Mouse (Mus musculus): ENCODE results near the gene Neil3. TPM values are rescaled to one million over a fixed set of nuclear protein-coding genes. Genes with fewer than 3 reads are reported as not detected.

The Neil3 gene
- 26.5 and 27.5 TPM in 2 replicates for polyA plus RNA-seq (2016; fragmentation: Nextera tagmentation; extraction: Ambion mirVana)

DNA sequence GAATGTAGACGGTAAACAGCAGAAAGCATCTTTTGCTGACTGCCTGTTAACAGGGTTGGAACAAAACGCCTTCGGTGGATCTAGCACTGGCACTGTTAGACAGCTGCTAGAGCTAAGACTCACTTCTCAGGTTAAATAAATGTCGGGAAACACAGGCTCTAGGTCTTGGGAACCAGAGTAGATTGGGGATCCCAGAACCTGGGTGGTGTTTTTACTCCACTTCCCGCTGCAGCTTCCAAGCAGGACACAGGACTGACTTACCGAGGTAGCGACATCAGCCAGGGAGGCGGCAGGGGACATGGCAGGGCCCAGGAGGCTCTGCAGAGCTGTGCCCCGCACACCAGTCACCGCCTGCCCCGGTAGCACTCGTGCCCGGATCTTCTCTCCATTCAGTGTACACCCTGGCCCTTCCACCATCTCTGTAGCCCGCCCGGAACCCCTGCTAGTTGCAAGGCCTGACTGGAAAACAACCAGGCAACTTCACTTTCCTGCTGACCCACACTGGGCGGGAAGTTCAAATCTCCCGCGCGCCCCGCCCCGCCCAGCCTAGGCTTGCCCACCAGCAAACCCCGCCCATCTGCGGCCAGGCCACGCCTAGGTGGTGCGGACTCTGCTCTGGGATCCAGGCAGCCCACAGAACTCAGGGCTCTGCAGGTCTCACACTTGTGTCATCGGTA is at the start of gene Neil3:
Gene Neil3, minus strand, starts transcription at position 571 of the 677 bp plus-strand sequence.
- H3K4me3 ChIP-seq (replicated peaks) = peak within 1 kb of the TSS; percentile 62
- 1% methylated on average over 26 of the region's 26 CpGs for WGBS
- ATAC-seq (ENCODE audit: insufficient number of reproducible peaks, insufficient read depth, low FRiP score, low TSS enrichment, low read depth) = peak; percentile 98
- peak within 1 kb of the TSS; percentile 69 for H3K9ac ChIP-seq (replicated peaks)
- no peaks in the 10 kb centered on the region for H3K9me3 ChIP-seq
- H3K36me3 ChIP-seq = no peaks in the 10 kb centered on the region
- H3K27ac ChIP-seq = peak within 1 kb of the TSS; percentile 69
- no peaks in the 10 kb centered on the region for H3K27me3 ChIP-seq
- H3K4me1 ChIP-seq (replicated peaks) = peaks cover 12% of the 10 kb centered on the region
- peak within 1 kb of the TSS; percentile 88 for H3K4me2 ChIP-seq

GRCm38 (mm10) chr8:53680846-53681245 is 42.0 kb upstream of the Neil3 start:
- WGBS = 28% methylated on average over 12 of the region's 12 CpGs
- Histone ChIP-seq H3K4me1 (replicated peaks) (no peaks in the 10 kb centered on the region), H3K27me3 (no peaks in the 10 kb centered on the region), H3K4me3 (replicated peaks) (no peak overlapping the region), H3K4me2 (no peak overlapping the region), H3K36me3 (no peaks in the 10 kb centered on the region), H3K9ac (replicated peaks) (no peak overlapping the region), H3K27ac (no peak overlapping the region), H3K9me3 (0 out of 2 replicates have a peak, but pooled peaks cover 3% of the 10 kb centered on the region)
- ATAC-seq (ENCODE audit: insufficient number of reproducible peaks, insufficient read depth, low FRiP score, low TSS enrichment, low read depth) = peak; percentile 42; the same call in 1 of the 2 replicates

DNA sequence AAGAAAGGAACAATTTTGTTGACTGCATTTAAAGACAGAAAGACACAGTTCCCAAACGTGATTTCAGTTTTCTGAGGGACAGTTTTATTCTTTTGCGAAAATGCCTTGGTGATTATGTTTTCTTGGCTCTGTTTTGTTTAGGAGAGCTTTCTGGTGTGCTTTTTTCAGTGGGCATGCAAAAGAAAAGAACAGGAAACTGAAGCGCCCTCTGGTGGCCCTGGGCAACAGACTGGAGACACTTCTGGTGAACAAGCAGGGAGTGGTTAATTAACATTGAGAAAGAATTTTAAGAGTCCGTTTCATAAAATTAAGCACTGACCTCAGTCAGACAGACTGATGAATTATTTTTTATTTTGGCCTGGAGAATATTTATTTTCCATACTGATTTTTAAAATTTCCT is 25.1 kb upstream of the Neil3 start:
- Histone ChIP-seq H3K27me3 (no peaks in the 10 kb centered on the region), H3K27ac (no peak overlapping the region), H3K4me3 (replicated peaks) (no peak overlapping the region), H3K4me2 (no peak overlapping the region), H3K9ac (replicated peaks) (no peak overlapping the region), H3K36me3 (no peaks in the 10 kb centered on the region), H3K4me1 (replicated peaks) (no peaks in the 10 kb centered on the region), H3K9me3 (no peaks in the 10 kb centered on the region)
- 25% methylated on average over 4 of the region's 4 CpGs for WGBS
- no peak for ATAC-seq (ENCODE audit: insufficient number of reproducible peaks, insufficient read depth, low FRiP score, low TSS enrichment, low read depth)

DNA sequence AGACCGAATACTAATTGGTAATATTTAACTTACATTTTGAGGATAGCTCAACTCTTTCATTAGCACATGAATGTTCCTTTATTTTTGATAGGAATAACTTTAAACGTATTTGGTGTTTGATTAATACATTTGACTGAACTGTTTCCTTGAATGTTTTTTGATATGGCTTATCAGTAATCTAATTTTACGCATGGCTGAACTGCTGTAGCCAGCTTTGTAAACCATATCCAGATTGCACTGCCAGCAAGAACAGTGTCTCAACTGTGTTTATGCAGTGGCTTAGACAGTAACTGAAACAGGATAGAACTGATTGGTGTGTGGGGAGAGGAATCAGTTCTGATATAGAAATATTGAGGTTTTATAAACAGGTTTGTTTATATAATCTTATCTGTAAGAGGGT is 22.6 kb upstream of the Neil3 start:
- Histone ChIP-seq H3K27ac (no peak overlapping the region), H3K27me3 (no peaks in the 10 kb centered on the region), H3K36me3 (no peaks in the 10 kb centered on the region), H3K4me3 (replicated peaks) (no peak overlapping the region), H3K4me2 (no peak overlapping the region), H3K4me1 (replicated peaks) (no peaks in the 10 kb centered on the region), H3K9ac (replicated peaks) (no peak overlapping the region), H3K9me3 (no peaks in the 10 kb centered on the region)
- no peak for ATAC-seq (ENCODE audit: insufficient number of reproducible peaks, insufficient read depth, low FRiP score, low TSS enrichment, low read depth)
- WGBS = 90% methylated on average over 3 of the region's 3 CpGs

GRCm38 (mm10) chr8:53630618-53631017 is 8.2 kb downstream of the Neil3 start:
- H3K4me1 ChIP-seq (replicated peaks) = no peaks in the 10 kb centered on the region
- H3K4me3 ChIP-seq (replicated peaks) = no peak overlapping the region
- 94% methylated on average over 4 of the region's 4 CpGs for WGBS
- no peak for ATAC-seq (ENCODE audit: insufficient number of reproducible peaks, insufficient read depth, low FRiP score, low TSS enrichment, low read depth)
- no peaks in the 10 kb centered on the region for H3K36me3 ChIP-seq
- H3K9me3 ChIP-seq = no peaks in the 10 kb centered on the region
- no peak overlapping the region for H3K4me2 ChIP-seq
- no peak overlapping the region for H3K27ac ChIP-seq
- H3K27me3 ChIP-seq = no peaks in the 10 kb centered on the region
- no peak overlapping the region for H3K9ac ChIP-seq (replicated peaks)

DNA sequence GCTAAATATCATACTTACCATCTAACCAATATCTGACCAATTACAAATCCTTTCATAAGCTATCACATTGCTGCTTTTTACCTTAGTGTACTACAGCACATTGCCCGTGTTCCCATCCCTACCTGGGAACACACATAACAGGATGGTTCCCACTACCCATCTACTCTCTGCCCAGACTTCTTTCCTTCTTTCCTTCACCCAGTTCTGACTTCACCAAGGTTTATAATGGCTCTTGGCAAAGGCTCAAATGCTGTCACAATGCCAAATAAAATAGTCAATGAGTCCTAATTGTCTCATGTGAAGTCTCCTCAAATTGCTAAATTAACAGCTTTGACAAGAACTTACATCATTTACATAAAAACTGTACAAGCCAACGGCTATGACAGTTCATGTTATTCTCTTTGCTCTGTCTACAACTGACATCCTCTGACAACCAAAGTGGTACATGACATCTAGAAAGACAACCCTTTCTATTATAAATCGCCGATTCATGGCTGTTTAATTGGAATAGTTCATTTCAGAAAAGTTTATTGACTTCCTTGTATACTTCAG is 9.9 kb downstream of the Neil3 start:
- H3K27ac ChIP-seq = no peak overlapping the region
- H3K36me3 ChIP-seq = no peaks in the 10 kb centered on the region
- 97% methylated on average over 4 of the region's 4 CpGs for WGBS
- no peaks in the 10 kb centered on the region for H3K9me3 ChIP-seq
- H3K9ac ChIP-seq (replicated peaks) = no peak overlapping the region
- no peak for ATAC-seq (ENCODE audit: insufficient number of reproducible peaks, insufficient read depth, low FRiP score, low TSS enrichment, low read depth)
- no peak overlapping the region for H3K4me2 ChIP-seq
- H3K27me3 ChIP-seq = no peaks in the 10 kb centered on the region
- H3K4me3 ChIP-seq (replicated peaks) = no peak overlapping the region
- no peaks in the 10 kb centered on the region for H3K4me1 ChIP-seq (replicated peaks)

GRCm38 (mm10) chr8:53623425-53623824 is 15.4 kb downstream of the Neil3 start:
- no peaks in the 10 kb centered on the region for H3K9me3 ChIP-seq
- WGBS = 78% methylated on average over 3 of the region's 3 CpGs
- H3K4me1 ChIP-seq (replicated peaks) = no peaks in the 10 kb centered on the region
- no peak overlapping the region for H3K4me3 ChIP-seq (replicated peaks)
- H3K27me3 ChIP-seq = no peaks in the 10 kb centered on the region
- ATAC-seq (ENCODE audit: insufficient number of reproducible peaks, insufficient read depth, low FRiP score, low TSS enrichment, low read depth) = no peak
- H3K27ac ChIP-seq = no peak overlapping the region
- H3K36me3 ChIP-seq = no peaks in the 10 kb centered on the region
- no peak overlapping the region for H3K9ac ChIP-seq (replicated peaks)
- no peak overlapping the region for H3K4me2 ChIP-seq

- Histone ChIP-seq H3K9me3 (no peaks in the 10 kb centered on the region), H3K27ac (no peak overlapping the region), H3K36me3 (0 out of 2 replicates have a peak, but pooled peaks cover 5% of the 10 kb centered on the region), H3K4me3 (replicated peaks) (no peak overlapping the region), H3K9ac (replicated peaks) (no peak overlapping the region), H3K4me2 (no peak overlapping the region), H3K27me3 (no peaks in the 10 kb centered on the region), H3K4me1 (replicated peaks) (no peaks in the 10 kb centered on the region)
- ATAC-seq (ENCODE audit: insufficient number of reproducible peaks, insufficient read depth, low FRiP score, low TSS enrichment, low read depth) = no peak
- 91% methylated on average over 3 of the region's 3 CpGs for WGBS
Observed at GRCm38 (mm10) chr8:53619196-53619595, 19.7 kb downstream of the Neil3 start.

- Histone ChIP-seq H3K4me2 (no peak overlapping the region), H3K27ac (no peak overlapping the region), H3K4me1 (replicated peaks) (no peaks in the 10 kb centered on the region), H3K9ac (replicated peaks) (no peak overlapping the region), H3K27me3 (no peaks in the 10 kb centered on the region), H3K9me3 (no peaks in the 10 kb centered on the region), H3K4me3 (replicated peaks) (no peak overlapping the region), H3K36me3 (0 out of 2 replicates have a peak, but pooled peaks cover 5% of the 10 kb centered on the region)
- WGBS = 92% methylated on average over 8 of the region's 8 CpGs
- ATAC-seq (ENCODE audit: insufficient number of reproducible peaks, insufficient read depth, low FRiP score, low TSS enrichment, low read depth) = no peak
Observed at GRCm38 (mm10) chr8:53614288-53614646, 24.6 kb downstream of the Neil3 start.

GRCm38 (mm10) chr8:53613577-53614287 is 25.1 kb downstream of the Neil3 start:
- no peaks in the 10 kb centered on the region for H3K9me3 ChIP-seq
- H3K9ac ChIP-seq (replicated peaks) = no peak overlapping the region
- no peak overlapping the region for H3K4me2 ChIP-seq
- H3K27ac ChIP-seq = no peak overlapping the region
- WGBS = 92% methylated on average over 7 of the region's 7 CpGs
- 0 out of 2 replicates have a peak, but pooled peaks cover 5% of the 10 kb centered on the region for H3K36me3 ChIP-seq
- ATAC-seq (ENCODE audit: insufficient number of reproducible peaks, insufficient read depth, low FRiP score, low TSS enrichment, low read depth) = no peak
- no peaks in the 10 kb centered on the region for H3K27me3 ChIP-seq
- no peaks in the 10 kb centered on the region for H3K4me1 ChIP-seq (replicated peaks)
- H3K4me3 ChIP-seq (replicated peaks) = no peak overlapping the region

GRCm38 (mm10) chr8:53612297-53612696 is 26.6 kb downstream of the Neil3 start:
- Histone ChIP-seq H3K36me3 (0 out of 2 replicates have a peak, but pooled peaks cover 5% of the 10 kb centered on the region), H3K4me3 (replicated peaks) (no peak overlapping the region), H3K9ac (replicated peaks) (no peak overlapping the region), H3K27me3 (no peaks in the 10 kb centered on the region), H3K27ac (no peak overlapping the region), H3K4me1 (replicated peaks) (no peaks in the 10 kb centered on the region), H3K4me2 (no peak overlapping the region), H3K9me3 (no peaks in the 10 kb centered on the region)
- no peak for ATAC-seq (ENCODE audit: insufficient number of reproducible peaks, insufficient read depth, low FRiP score, low TSS enrichment, low read depth)
- 74% methylated on average over 7 of the region's 7 CpGs for WGBS
